Mouse (Mus musculus) induced T-regulatory cell, adult 2 months (primary cell): Measurements from ENCODE around the gene Eif3a.

ENCODE experiments used
- DNase-seq: peaks from one replicate; pipeline ENCODE4 v3.0.0-alpha.2; 2012; ENCODE audit warnings: low read depth

Gene Eif3a

DNA sequence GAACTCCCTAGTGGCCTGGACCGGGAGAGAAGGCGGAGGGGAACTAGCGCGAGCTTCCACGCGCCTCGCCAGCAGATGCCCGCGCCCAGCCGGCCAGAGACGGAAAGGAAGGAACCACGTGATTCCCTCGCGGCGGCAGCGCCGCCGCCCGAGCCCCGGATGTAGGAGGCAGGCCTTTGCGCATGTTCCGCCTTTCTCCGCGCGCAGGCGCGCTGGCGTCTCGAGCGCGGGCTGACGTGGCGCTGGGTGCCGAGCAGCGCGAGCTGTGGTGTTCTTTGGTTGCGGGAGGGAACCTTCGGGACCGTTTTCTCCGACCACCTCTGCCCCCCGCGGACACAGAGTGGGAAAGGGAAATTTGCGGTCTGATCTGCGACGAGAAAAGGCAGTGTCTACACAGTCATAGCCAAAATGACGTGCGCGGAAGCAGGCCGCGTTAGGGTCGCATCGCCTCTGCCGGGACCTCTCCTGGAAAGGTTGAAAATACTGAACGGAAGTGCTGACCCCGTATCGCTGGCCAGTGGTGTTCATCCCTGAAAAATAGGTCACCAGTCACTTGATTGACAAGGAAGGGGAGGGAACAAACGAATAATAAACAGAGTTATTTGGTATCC is at the start of gene Eif3a:
Gene Eif3a, minus strand, starts transcription at position 108 of the 611 bp plus-strand sequence.
- peak; percentile 96 for DNase-seq

DNA sequence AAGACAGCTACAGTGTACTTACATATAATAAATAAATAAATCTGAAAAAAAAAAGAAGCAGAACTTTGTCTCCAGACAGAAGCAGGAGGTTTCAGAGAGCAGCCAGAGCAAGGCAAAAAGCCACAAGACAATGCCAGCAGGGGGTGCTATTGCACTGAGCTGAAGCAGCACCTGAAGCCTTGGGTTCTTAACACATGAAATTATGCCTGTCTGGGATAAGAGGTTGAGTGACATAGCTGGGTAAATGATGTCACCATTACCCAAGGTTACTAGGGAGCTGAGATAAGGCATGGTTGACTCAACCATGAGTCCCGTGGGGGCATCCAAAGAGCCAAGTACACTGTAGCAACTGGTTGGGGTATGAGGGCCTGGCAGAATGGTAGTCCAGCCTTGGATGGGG is 47.3 kb upstream of the Eif3a start:
- DNase-seq, result peak; percentile 84

DNA sequence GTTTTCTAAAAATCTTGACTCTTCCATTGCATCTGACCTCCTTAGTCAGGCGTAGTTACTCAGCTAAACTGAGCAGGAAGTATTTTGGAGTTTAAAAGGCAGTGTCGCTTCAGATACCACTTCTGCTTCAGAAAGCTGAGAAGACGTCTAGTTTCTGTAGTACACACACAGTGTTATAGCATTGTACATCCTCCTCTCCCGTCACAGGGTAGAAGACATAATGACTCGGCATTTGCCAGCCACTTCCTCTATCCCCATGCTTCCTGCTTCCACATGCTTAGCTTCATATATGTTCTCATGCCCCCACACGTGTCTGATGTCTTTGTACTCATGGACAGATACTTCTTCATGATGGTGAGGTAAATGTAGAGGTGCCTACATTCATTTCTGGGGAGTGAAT is 28.2 kb upstream of the Eif3a start:
- DNase-seq, result no peak

DNA sequence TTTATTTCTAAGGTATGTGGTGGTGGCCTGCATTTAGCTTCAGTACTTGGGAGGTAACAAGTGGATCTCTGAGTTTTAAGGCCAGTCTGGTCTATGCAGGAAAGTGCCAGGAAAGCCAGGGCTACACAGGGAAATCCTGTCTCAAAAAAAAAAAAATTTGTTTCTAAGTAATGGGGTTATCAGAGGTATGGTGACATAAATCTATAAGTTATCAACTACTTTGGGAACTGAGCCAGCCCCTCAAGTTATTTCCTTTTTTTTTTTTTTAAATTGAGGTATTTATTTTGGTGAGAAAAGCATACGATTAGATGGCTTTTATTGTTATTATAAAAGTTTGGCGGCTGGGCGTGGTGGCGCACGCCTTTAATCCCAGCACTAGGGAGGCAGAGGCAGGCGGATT is 22.7 kb upstream of the Eif3a start:
- no peak for DNase-seq

DNA sequence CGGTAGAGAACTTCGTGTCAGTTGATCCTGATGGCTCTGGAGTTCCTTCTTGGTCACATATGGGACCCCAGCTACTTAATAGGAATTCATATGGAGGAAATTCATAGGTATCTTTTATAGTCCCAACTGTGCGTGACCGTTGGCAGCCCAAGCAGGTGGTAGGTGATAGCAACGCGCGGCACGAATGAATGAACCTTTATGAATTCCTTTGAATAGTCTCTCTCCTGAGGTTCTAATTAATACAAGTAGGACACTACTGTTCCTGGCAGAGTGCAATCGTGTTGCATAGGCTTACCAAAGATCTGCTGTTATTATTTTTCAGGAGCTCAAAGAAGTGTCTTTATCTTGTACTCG is 21.6 kb upstream of the Eif3a start:
- DNase-seq, result no peak

DNA sequence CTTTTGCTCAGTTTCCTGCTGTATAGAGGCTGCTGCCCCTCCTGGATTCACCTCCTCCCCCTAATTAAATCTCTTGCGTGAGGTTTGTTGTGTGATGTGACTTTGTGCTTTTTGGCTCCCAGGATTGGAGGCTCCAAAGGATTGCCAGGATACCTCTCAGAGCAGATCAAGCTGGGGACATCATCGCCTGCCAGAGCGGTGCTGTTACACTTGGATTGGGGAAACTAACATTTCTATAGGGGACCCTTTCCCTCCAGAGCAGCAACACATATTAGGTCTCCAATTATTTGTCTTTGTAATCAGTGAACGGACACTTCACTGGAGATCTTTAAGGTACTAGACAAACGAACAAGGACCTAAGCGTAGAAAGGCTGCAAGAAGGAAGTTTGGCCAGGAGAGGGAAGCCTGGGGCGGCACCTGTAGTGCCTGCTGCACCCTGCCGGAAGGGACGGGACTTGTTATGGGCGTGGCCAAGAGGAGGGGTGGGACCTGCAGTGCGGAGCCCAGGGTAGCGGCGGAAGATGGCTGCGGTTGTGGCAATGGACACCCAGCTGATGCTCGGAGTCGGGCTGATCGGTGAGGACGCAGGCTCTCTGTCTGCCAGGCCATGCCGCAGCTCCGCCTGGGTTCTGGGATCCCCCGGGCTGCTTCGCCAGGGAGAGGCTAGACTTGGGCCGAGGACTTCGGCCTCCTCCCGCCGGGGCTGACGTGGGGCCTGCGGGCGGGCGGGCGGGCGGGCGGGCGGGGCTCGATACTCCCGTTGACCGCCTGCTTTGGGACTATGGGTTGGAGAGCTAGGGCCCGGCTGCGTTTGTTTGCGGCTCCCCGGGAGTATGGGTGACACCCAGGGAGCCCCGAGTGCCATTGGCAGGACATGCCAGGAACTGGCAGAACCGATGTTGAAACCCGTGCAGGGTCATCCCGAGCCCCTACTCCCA is 20.9 kb upstream of the Eif3a start, which contains the start of gene Fam45a:
Gene Fam45a, plus strand, starts transcription at position 488 of the 938 bp plus-strand sequence.
- peak; percentile 95 for DNase-seq

DNA sequence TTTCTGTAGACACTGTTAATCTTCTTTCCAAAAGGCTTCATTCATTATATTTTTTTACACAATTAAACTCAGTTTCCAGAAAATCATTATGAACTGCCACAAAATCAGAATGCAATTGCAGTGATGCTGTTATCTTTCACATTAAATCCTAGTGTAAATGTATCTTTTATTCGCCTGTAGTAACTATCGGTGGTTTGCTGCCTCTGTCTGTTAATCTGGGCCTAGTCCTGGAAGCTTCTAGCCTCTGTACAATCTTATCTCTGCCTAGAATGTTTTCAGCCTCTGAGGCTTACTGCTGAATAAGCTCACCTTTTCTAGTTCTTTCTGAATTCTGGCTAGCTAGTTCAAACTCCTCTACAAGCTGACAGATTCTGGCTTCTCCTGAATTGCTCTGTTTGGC is 19.5 kb upstream of the Eif3a start:
- no peak for DNase-seq

DNA sequence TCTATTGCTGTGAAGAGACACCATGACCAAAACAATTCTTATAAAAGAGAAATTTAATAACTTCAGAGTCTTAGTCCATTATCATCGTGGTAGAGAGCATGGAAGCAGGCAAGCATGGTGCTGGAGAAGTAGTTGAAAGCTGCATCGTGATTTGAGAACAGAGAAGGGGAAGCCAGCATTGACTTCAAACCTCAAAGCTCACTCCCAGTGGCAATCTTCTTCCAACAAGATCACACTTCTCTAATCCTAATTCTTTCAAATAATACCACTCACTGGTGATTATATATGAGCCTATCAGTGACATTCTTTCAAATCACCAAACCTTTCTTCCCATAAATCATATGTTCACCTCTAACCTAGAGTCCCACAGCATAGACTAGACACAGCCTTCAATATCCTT is 14.4 kb upstream of the Eif3a start:
- DNase-seq, result no peak

GRCm38 (mm10) chr19:60799867-60800569 is 9.6 kb upstream of the Eif3a start:
- DNase-seq, result no peak

- no peak for DNase-seq
Observed at GRCm38 (mm10) chr19:60797415-60797814, 7.0 kb upstream of the Eif3a start.

DNA sequence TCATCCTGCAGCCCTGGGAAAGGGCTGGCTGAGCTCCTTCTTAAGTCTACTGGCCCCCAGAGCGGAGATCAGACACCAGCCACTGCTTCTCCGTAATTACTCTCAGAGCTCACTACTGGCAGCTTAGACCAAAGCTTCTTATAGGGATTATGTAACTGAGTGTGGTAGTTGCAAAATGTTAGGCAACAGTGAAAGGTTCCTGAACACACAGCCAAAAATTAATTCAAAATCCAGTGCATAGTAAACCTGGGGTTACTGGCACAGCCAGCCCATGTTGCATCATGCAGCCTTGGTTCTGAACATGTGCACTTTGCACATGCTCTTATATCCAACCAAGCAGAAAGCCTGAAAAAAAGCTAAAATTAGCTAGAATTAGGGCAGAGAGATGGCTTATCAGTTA is 4.8 kb upstream of the Eif3a start:
- no peak for DNase-seq

GRCm38 (mm10) chr19:60793170-60793707 is 2.8 kb upstream of the Eif3a start:
- DNase-seq, result no peak

DNA sequence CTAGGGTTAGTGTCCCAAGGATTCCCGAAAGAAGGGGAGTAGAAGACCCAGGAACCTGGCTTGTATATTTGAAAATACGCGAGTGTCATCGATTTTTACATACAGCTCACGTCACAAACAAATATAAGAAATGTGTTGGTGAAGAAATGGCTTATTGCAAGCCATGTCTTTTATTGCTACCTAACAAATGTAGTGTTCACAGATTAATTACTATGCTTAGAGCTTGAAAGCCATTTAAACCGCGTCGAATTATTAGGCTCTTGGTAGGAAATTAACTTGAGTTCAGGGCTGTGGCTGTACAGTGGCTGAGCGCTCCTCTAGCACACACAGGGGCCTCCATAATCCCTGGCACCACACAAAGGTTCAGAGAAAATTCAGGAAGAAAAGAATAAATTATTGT is 706 bp upstream of the Eif3a start:
- DNase-seq, result no peak

DNA sequence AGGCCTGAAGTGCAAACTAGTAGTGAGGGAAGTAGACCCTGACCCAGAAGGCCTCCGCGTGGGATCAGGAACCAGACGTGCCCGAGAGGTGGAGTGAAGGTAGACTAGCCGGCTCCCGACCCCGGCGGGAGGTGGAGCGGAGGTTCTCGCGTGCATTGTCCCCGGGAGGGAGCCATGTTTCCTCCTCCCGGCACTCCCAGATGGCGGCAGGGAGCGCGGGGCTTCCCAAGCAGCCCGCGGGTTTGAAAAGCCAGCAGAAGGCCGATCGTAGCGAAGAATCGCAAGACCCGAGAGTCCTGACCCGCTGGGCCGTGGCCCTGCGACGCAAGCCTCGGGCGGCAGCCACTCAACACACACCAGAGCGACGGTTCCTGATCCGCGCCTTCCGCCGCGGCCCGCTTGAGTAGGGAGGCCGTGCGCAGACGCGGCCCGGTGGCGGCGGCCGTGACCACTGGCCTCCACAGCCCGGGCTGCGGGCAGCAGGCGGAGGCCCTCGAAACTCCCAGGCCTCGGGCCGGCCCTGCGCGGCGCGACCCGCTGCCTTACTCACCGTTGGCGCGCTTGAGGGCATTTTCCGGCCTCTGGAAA is 445 bp downstream of the Eif3a start:
- peak; percentile 75 for DNase-seq

DNA sequence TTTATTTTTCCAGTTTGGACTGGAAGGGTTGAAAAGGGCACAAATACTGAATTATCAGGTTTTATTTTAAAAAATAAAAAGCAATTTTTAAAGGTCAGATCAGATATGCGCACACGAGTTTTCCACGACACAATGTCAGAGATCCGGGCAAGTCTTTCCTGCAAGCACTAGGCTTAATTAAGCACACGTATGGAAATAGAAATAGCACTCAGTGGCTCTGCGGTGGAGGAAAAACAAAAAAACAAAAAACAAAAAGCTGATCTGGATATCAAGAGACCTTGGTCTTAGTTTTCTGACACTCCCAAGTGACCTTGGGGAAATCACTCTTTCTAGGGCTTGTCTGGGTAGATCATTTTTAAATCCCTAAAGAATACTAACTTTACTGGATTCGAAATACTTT is 1.0 kb downstream of the Eif3a start:
- no peak for DNase-seq

- DNase-seq, result peak; percentile 34
Observed at GRCm38 (mm10) chr19:60788214-60788960, 2.1 kb downstream of the Eif3a start.

DNA sequence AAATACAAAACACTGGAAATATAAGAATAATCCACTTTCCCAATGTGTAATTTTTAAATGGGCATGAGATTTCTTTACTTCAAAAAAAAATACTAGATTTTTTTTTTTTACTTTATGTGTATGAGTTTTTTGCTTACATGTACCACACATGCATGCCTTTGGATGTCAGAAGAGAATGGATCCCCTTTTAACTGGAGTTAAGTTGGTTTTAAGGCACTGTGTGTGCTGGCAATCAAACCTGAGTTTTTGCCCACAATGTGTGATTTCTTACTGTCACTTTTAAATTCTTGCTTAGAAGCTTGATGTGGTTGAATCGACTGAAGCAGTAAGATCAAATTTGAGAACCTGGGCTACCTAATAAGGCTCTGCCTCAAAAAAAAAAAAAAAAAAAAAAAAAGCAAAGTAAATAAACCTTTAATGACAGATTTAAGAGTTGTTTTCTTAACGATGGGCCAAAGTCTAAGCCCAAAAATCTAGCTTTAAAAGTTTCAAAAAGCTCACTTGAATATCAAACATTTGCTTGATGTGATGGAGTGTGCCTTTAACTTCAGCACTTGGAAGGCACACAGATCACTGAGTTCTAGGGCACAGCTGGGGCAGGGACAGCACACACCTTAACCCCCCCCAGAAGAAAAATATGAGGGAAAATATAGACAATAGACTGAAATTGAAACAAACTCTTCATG is 2.9 kb downstream of the Eif3a start:
- DNase-seq, result peak; percentile 16

DNA sequence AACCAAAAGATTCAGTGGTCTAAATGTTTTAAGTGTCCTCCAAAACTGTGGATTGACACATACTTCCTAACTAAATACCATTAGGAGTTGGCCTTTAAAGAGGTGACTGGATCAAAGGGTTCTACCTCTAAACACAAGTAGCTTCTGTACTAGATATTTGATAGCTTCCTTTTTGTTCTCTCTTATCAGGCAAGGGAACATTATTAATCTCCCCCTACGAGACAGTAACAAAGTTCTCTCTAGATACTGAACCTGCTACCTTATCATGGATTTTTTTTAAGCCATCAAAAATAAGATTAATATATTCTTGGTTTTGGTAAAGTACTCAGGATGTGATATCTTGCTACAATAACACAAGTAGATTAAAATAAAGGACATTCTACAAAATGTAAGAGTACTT is 5.7 kb downstream of the Eif3a start:
- DNase-seq, result no peak

DNA sequence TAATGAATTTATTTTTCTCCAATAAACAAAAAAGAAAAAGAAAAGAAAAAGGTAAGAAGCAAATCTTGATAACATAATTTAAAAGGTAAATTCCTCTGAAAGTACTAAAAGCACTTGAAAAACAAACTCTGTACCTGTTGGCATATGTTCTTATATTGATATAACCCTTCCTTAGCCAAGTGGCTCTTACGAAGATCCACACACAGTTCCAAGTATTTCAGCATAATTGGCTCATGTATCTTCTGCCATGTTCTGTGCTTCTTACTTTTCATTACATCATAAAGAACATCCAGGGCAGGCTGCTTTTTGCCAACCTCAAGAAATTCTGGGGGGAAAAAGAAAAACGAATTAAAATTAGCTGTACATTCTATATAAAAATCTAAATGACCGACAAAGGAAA is 8.4 kb downstream of the Eif3a start:
- no peak for DNase-seq

DNA sequence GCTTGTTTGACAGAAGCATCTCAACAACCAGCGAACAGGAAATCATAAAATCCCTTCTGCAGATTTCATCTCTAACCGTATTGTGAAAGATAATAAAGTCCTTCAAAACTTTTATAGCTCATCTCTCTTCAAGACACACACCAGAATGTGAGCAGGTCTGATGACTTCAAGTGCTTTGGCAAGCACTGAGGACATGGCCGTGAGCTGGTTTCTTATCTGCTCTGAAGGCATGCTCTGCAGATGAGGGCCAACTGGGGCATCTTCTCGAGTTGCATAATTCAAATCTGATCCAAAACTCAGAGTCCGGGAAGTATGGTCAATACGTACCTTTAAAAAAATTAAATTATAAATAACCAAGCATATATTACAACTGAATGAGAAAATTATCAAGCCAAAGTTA is 17.1 kb downstream of the Eif3a start:
- no peak for DNase-seq
